Mouse (Mus musculus) ES-E14 (cell line): ENCODE measurements around the gene Cd151.

Experiments
- MAFK ChIP-seq: IDR thresholded peaks from 2 replicates; pipeline ENCODE4 v1.6.1; 2014; ENCODE audit warnings: mild to moderate bottlenecking, low read depth, low read length, inconsistent platforms; ENCODE audit not compliant: insufficient read depth
- ZC3H11A ChIP-seq: IDR thresholded peaks from 2 replicates; pipeline ENCODE4 v1.6.1; 2012; ENCODE audit warnings: low read depth, mild to moderate bottlenecking, inconsistent platforms, low read length, borderline replicate concordance
- ZNF384 ChIP-seq: IDR thresholded peaks from 2 replicates; pipeline ENCODE4 v1.6.1; 2012; ENCODE audit warnings: low read depth, low read length, inconsistent platforms

DNA sequence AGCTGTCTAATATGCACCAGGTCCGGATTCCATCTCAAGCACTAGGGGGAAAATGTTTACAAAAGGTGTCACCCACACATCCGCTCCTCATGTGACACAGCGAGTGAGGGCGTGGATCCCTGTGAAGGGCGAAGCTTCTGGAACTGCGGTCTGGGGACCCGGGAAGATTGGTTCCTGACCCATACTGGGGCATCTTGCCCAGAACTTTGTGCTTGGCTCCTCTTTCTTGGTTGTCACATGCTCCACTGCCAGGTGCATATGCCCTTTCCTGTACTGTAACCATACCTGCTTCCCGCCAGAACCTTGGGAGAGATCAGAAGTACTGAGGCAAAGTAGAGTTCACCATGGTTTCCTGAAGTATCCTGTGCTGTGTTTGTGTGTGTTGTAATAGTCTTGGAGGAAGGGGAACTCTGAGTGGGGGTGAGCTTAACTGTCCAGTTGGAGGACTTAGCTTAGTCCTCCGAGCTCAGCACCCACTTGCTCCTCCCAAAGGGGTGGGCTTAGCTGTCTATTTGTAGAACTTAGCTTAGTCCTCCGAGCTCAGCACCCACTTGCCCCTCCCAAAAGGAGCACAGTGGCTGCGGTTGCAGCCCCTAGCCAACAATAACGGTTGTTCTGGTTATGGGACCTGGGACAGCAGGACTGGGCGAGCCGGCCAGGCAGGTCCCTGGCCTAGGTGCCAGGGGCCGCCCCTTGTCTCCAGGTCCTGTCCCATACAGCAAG, 6.6 kb upstream of the Cd151 start, which contains the start of gene Cracr2b:
- TF ChIP-seq MAFK (no peak), ZC3H11A (no peak), ZNF384 (no peak)
